Mouse (Mus musculus) macrophage (primary cell): ENCODE data around the gene Pgbd5. TPM values are rescaled to one million over a fixed set of nuclear protein-coding genes. Genes with fewer than 3 reads are reported as not detected.
"Not testable (repeated sequence)": the region's sequence is repeated elsewhere in the genome, so short reads cannot be mapped to it uniquely, and the experiment has no call there.

Experiments
- H3K27ac ChIP-seq: fragments of 350-480 bp; formaldehyde crosslinking; 2 replicates; pipeline ENCODE4 v1.9.0; 2021
- H3K36me3 ChIP-seq: fragments of 350-480 bp; formaldehyde crosslinking; 2 replicates; pipeline ENCODE4 v1.9.0; 2021; ENCODE audit errors: inconsistent target
- H3K4me3 ChIP-seq: fragments of 350-480 bp; formaldehyde crosslinking; 2 replicates; pipeline ENCODE4 v1.9.0; 2021; ENCODE audit errors: inconsistent target
- H3K79me2 ChIP-seq: fragments of 350-480 bp; formaldehyde crosslinking; 2 replicates; pipeline ENCODE4 v1.9.0; 2021; ENCODE audit errors: inconsistent target
- WGBS: methylation state at CpG from one replicate; pipeline ENCODE4 v1.1.7; 2026; ENCODE audit warnings: inconsistent platforms; ENCODE audit not compliant: missing documents; 5-methylcytosine and 5-hydroxymethylcytosine counted together
- polyA plus RNA-seq: library from polyadenylated mRNA; stranded (reverse); fragments of 250-400 nt; gene quantifications from 3 replicates; pipeline ENCODE4 v1.2.4, GENCODE M21; 2018; ENCODE audit warnings: inconsistent platforms

Pgbd5 gene
- polyA plus RNA-seq, 1 experiment from 2014 or later, result 0.39 TPM

- no peaks in the 10 kb centered on the region for H3K79me2 ChIP-seq
- no peak overlapping the region for H3K27ac ChIP-seq
- H3K4me3 ChIP-seq, result no peak overlapping the region
- 86% methylated on average over 10 of the region's 10 CpGs for WGBS
- no peaks in the 10 kb centered on the region for H3K36me3 ChIP-seq
Measured at GRCm38 (mm10) chr8:124448962-124449670, 9.7 kb upstream of the Pgbd5 start.

GRCm38 (mm10) chr8:124436741-124437140, 2.7 kb downstream of the Pgbd5 start:
- WGBS, result 29% methylated on average over 4 of the region's 4 CpGs
- no peak overlapping the region for H3K27ac ChIP-seq
- no peaks in the 10 kb centered on the region for H3K36me3 ChIP-seq
- H3K4me3 ChIP-seq, result no peak overlapping the region
- no peaks in the 10 kb centered on the region for H3K79me2 ChIP-seq

DNA sequence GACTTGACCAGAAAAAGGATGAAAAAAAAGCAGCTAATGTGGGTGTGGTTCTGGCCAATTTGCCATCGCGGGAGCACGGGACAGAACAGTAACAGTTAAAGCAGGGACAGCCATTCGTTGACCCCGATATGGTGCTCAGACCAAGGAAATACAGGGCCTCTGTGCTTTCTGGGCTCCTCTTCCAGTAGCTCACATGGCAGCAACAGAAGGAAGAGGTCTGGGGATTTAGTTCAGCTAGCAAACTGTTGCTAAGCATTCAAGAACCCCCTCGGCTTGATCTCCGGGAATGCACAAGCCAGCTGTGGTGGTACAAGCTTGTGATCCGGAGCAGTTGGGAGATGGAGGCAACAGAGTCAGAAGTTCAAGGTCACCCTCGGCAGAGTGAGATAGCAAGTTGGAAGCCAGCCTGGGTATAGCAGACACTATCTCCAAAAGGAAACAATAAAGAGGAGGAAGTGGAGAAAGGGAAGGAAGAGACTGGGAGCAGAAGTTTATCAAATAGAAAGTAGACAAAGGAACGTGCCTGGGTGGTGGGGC, 3.7 kb downstream of the Pgbd5 start:
- H3K79me2 ChIP-seq, result no peaks in the 10 kb centered on the region
- no peaks in the 10 kb centered on the region for H3K36me3 ChIP-seq
- 53% methylated on average over 10 of the region's 10 CpGs for WGBS
- no peak overlapping the region for H3K4me3 ChIP-seq
- H3K27ac ChIP-seq, result no peak overlapping the region

GRCm38 (mm10) chr8:124435170-124435569, 4.3 kb downstream of the Pgbd5 start:
- WGBS, result 59% methylated on average over 4 of the region's 4 CpGs
- H3K36me3 ChIP-seq, result no peaks in the 10 kb centered on the region
- no peak overlapping the region for H3K27ac ChIP-seq

DNA sequence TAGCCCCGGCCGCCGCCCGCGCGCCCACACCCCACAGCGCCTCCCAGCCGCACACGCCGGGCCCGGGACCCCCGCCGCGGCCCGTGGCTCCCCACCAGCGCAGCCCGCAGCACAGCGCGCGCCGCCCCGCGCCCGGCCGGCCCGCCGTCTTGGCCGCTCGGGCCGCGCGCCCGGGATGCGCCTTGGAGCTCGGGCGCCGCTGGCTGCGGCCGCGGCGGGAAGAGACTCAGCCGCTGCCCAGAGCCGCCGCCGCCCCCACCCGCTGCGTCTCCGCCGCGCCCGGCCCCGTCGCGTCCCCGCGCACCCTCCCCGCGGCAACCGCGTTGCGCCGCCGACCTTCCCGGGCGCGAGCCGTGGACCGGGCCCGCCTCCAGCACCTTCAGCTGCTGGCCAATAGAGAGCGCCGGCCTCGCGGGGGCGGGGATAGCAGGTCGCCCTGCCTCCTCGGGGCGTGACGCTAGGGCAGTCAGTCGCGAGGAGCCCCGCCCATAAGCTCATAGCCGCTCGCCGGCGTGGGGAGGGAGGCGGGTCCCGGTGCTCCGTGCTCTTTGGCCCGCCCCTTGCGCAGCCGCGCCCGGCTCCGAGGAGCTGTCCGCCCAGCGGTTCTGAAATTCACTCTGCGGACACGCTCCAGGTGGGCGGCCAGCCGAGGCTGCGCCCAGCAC, 5.2 kb downstream of the Pgbd5 start:
- under 1% methylated on average over 62 of the region's 101 CpGs for WGBS
- no peak overlapping the region for H3K4me3 ChIP-seq
- H3K36me3 ChIP-seq, result no peaks in the 10 kb centered on the region
- H3K79me2 ChIP-seq, result no peaks in the 10 kb centered on the region
- no peak overlapping the region for H3K27ac ChIP-seq

More at GRCm38 (mm10) chr8:124435170-124435569, 4.3 kb downstream of the Pgbd5 start:
- H3K79me2 ChIP-seq, result no peaks in the 10 kb centered on the region
- no peak overlapping the region for H3K4me3 ChIP-seq

DNA sequence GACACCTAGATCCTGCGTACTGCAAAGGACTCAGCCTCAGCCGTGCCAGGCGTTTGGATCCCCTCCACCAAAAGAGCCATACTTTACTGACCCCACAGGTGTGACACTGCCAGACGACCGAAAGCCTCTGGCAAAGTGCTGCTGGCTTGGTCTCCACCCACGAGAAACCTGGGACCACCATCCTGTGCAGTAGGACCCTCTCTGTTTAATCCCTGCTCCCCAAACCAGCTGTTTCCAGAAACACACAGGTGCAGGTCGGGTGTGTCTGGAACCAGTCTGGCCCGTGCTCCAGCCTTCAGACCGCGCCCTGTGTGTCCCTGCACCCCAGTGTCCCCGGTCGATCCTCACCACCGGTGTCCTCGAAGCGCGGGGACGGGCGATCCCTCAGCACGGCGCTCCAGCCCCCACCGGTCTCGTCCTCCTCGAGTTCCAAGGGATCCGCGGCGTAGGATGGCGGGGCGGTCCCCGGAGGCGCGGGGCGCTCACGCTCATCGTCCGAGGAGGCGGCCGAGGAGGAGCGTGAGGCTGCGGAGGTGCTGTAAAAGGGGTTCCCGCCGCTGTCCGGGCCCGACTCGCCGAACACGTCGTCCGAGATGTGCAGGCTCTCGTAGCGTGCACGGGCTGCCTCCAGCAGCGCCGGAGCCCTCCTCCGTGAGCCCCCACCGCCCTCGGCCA, 5.9 kb downstream of the Pgbd5 start:
- WGBS, result 4% methylated on average over 56 of the region's 56 CpGs
- H3K27ac ChIP-seq, result no peak overlapping the region
- no peaks in the 10 kb centered on the region for H3K36me3 ChIP-seq
- no peak overlapping the region for H3K4me3 ChIP-seq
- H3K79me2 ChIP-seq, result no peaks in the 10 kb centered on the region

- H3K36me3 ChIP-seq, result no peaks in the 10 kb centered on the region
- no peaks in the 10 kb centered on the region for H3K79me2 ChIP-seq
- H3K27ac ChIP-seq, result no peak overlapping the region
- no peak overlapping the region for H3K4me3 ChIP-seq
- 57% methylated on average over 6 of the region's 6 CpGs for WGBS
Measured at GRCm38 (mm10) chr8:124430881-124431280, 8.6 kb downstream of the Pgbd5 start.

- no peaks in the 10 kb centered on the region for H3K79me2 ChIP-seq
- no peak overlapping the region for H3K4me3 ChIP-seq
- WGBS, result 62% methylated on average over 6 of the region's 6 CpGs
- H3K36me3 ChIP-seq, result no peaks in the 10 kb centered on the region
- no peak overlapping the region for H3K27ac ChIP-seq
Measured at GRCm38 (mm10) chr8:124429417-124429816, 10.0 kb downstream of the Pgbd5 start.

- H3K27ac ChIP-seq, H3K79me2 ChIP-seq, H3K4me3 ChIP-seq, H3K36me3 ChIP-seq: not testable (repeated sequence)
- 73% methylated on average over 2 of the region's 2 CpGs for WGBS
Measured at GRCm38 (mm10) chr8:124428721-124429120, 10.7 kb downstream of the Pgbd5 start.

DNA sequence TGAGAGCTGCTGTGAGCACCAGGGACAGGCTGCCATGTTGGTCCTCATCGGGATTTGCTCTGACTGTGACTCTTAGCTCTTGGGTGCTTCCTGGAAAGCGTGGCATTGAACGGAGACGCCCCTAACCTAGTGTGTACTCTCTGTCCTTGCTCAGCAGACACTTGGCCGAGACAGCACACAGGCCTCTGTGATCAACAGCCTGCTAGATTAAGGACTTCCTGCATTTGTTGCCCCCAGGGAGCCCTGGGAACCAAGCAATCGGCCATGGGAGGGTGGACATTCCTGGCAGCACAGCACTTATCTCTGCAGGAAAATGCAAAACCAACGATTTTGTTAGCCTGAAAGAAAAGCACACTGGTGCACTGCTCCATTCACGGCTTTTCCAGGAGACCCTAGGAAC, 18.0 kb downstream of the Pgbd5 start:
- Histone ChIP-seq H3K36me3 (no peaks in the 10 kb centered on the region), H3K79me2 (no peaks in the 10 kb centered on the region), H3K27ac (no peak overlapping the region), H3K4me3 (no peak overlapping the region)
- WGBS, result 19% methylated on average over 8 of the region's 8 CpGs

DNA sequence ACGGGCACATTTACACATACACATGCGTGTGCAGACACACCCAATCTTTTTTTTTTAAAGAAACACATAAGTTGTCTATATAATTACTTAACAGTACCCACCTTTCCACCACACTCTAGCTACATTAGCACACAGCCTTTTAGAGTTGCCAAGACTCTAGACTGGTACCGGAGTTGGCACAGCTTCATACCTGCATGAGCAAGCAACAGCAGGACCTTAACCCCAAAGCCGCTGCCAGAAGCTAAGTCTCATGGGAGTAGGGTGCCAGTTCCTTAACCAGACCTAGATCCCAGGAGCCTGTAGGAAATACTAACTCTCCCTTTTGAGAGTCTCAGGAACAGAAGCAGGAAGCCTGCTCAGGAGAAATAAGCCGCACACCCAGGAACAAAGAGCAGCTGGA, 20.5 kb downstream of the Pgbd5 start:
- WGBS, result 92% methylated on average over 5 of the region's 5 CpGs
- H3K4me3 ChIP-seq, result no peak overlapping the region
- no peak overlapping the region for H3K27ac ChIP-seq
- no peaks in the 10 kb centered on the region for H3K36me3 ChIP-seq
- H3K79me2 ChIP-seq, result no peaks in the 10 kb centered on the region

DNA sequence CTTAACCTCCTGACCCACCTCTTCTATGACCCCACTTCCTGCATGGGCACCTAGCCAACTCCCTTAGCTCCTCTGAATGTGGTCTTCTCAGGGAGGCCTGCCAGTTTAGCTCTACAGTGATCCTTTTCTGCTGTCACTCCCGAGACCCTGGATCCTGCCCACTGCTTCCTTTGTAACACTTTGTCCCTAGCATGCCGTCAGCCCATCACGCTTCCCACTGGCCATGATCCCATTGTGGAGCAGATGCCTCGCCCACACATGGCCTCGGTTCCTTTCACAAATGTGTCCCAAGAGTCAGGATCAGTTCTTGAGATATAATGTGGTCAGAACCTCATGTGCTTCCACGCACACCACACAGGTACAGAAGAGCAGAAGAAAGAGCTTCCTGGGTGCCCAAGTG, 21.3 kb downstream of the Pgbd5 start:
- Histone ChIP-seq H3K36me3 (no peaks in the 10 kb centered on the region), H3K4me3 (no peak overlapping the region), H3K79me2 (no peaks in the 10 kb centered on the region), H3K27ac (no peak overlapping the region)
- WGBS, result 77% methylated on average over 6 of the region's 6 CpGs

DNA sequence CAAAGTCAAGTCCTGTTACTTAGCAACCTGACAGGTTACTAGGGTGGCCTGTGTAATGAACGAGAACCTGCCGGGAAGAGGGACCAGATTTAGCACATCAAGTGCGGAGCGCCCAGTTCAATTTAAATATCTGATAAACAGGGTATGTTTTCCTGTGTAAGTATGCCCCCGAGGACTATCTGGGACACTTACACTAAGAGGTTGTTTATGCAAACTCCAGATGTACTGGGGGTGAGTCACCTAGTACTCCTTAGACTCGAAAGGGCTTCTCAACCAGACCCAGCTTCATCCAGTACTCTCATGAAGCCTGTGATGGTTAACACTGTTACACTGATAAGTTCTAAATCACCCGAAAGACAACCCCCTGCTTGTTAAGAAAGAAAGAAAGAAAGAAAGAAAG, 22.8 kb downstream of the Pgbd5 start:
- Histone ChIP-seq H3K27ac (no peak overlapping the region), H3K36me3 (no peaks in the 10 kb centered on the region), H3K4me3 (no peak overlapping the region), H3K79me2 (no peaks in the 10 kb centered on the region)
- 82% methylated on average over 7 of the region's 7 CpGs for WGBS

- WGBS, result 32% methylated on average over 3 of the region's 3 CpGs
- Histone ChIP-seq H3K4me3 (no peak overlapping the region), H3K36me3 (no peaks in the 10 kb centered on the region), H3K79me2 (no peaks in the 10 kb centered on the region), H3K27ac (no peak overlapping the region)
Measured at GRCm38 (mm10) chr8:124415789-124416188, 23.7 kb downstream of the Pgbd5 start.

DNA sequence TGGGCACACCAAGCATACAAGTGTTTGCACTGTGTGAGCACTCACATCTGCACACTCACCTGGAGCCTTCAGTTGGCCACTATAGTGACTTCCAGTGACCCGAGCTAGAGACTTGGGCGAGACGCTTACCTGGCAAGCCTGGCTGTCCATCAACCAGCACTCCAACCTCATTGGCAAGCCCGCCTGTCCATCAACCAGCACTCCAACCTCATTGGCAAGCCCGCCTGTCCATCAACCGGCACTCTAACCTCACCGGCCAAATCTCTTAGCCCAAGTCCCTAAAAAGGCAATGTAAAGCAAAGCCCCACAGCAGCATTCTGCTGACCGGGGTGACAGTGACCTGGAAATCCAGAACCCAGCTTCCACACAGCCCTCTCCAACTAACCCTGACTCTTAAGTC, 24.5 kb downstream of the Pgbd5 start:
- WGBS, result 86% methylated on average over 8 of the region's 8 CpGs
- Histone ChIP-seq H3K27ac (no peak overlapping the region), H3K4me3 (no peak overlapping the region), H3K36me3 (no peaks in the 10 kb centered on the region), H3K79me2 (no peaks in the 10 kb centered on the region)
